Mouse (Mus musculus): ENCODE measurements around the gene Orm3. TPM values are rescaled to one million over a fixed set of nuclear protein-coding genes. Genes with fewer than 3 reads are reported as not detected.

The Orm3 gene
- polyA plus RNA-seq, 1 experiment from 2014 or later = not detected

GRCm38 (mm10) chr4:63399691-63400270 is 43.8 kb downstream of the Orm3 start:
- no peak for TF ChIP-seq CTCF (IDR thresholded peaks at IDR 0.05; ENCODE audit: low read depth)
- no peak overlapping the region for H3K4me2 ChIP-seq (ENCODE audit: low read length)
- DNase-seq (ENCODE audit: low spot score) (no peak), ATAC-seq (replicated peaks; ENCODE audit: low FRiP score, low read depth) (no peak)
- H3K4me1 ChIP-seq (replicated peaks; ENCODE audit: insufficient read depth, low read length) = peaks cover 32% of the 10 kb centered on the region
- H3K27me3 ChIP-seq (ENCODE audit: insufficient read depth, low read length) = no peaks in the 10 kb centered on the region
- peak overlapping the region; percentile 60 for H3K27ac ChIP-seq
- whole genome bisulfite sequencing = 54% methylated on average over 8 of the region's 8 CpGs
- H3K4me3 ChIP-seq (replicated peaks; ENCODE audit: low read depth, low read length) = no peak overlapping the region
- no peak overlapping the region for H3K9ac ChIP-seq (ENCODE audit: low read depth, low read length)
- H3K36me3 ChIP-seq (ENCODE audit: insufficient read depth, low read length) = 0 out of 2 replicates have a peak, but pooled peaks cover 9% of the 10 kb centered on the region
- H3K9me3 ChIP-seq (replicated peaks; ENCODE audit: low read length) = no peaks in the 10 kb centered on the region

GRCm38 (mm10) chr4:63400541-63401306 is 44.8 kb downstream of the Orm3 start:
- Histone ChIP-seq H3K36me3 (ENCODE audit: insufficient read depth, low read length) (0 out of 2 replicates have a peak, but pooled peaks cover 3% of the 10 kb centered on the region), H3K4me3 (replicated peaks; ENCODE audit: low read depth, low read length) (no peak overlapping the region), H3K4me1 (replicated peaks; ENCODE audit: insufficient read depth, low read length) (peaks cover 35% of the 10 kb centered on the region), H3K27me3 (ENCODE audit: insufficient read depth, low read length) (no peaks in the 10 kb centered on the region), H3K27ac (no peak overlapping the region), H3K9ac (ENCODE audit: low read depth, low read length) (no peak overlapping the region), H3K4me2 (ENCODE audit: low read length) (no peak overlapping the region), H3K9me3 (replicated peaks; ENCODE audit: low read length) (no peaks in the 10 kb centered on the region)
- ATAC-seq (replicated peaks; ENCODE audit: low FRiP score, low read depth) = no peak
- DNase-seq (ENCODE audit: low spot score) = no peak
- WGBS = 81% methylated on average over 18 of the region's 18 CpGs
- TF ChIP-seq CTCF (IDR thresholded peaks at IDR 0.05; ENCODE audit: low read depth) = no peak

GRCm38 (mm10) chr4:63401620-63402019 is 45.7 kb downstream of the Orm3 start:
- WGBS = 51% methylated on average over 6 of the region's 6 CpGs
- H3K9ac ChIP-seq (ENCODE audit: low read depth, low read length) = 0 out of 2 replicates have a peak overlapping the region, but pooled peaks have one; percentile 13
- no peak for TF ChIP-seq CTCF (IDR thresholded peaks at IDR 0.05; ENCODE audit: low read depth)
- no peak overlapping the region for H3K27ac ChIP-seq
- H3K4me2 ChIP-seq (ENCODE audit: low read length) = 0 out of 2 replicates have a peak overlapping the region, but pooled peaks have one; percentile 67
- no peaks in the 10 kb centered on the region for H3K9me3 ChIP-seq (replicated peaks; ENCODE audit: low read length)
- peaks cover 37% of the 10 kb centered on the region for H3K4me1 ChIP-seq (replicated peaks; ENCODE audit: insufficient read depth, low read length)
- DNase-seq (ENCODE audit: low spot score) (no peak), ATAC-seq (replicated peaks; ENCODE audit: low FRiP score, low read depth) (no peak)
- 0 out of 2 replicates have a peak, but pooled peaks cover 3% of the 10 kb centered on the region for H3K36me3 ChIP-seq (ENCODE audit: insufficient read depth, low read length)
- no peaks in the 10 kb centered on the region for H3K27me3 ChIP-seq (ENCODE audit: insufficient read depth, low read length)
- H3K4me3 ChIP-seq (replicated peaks; ENCODE audit: low read depth, low read length) = no peak overlapping the region

GRCm38 (mm10) chr4:63402056-63402455 is 46.1 kb downstream of the Orm3 start:
- TF ChIP-seq CTCF (IDR thresholded peaks at IDR 0.05; ENCODE audit: low read depth) = no peak
- Histone ChIP-seq H3K4me1 (replicated peaks; ENCODE audit: insufficient read depth, low read length) (peaks cover 37% of the 10 kb centered on the region), H3K27ac (0 out of 2 replicates have a peak overlapping the region, but pooled peaks have one; percentile 85), H3K9ac (ENCODE audit: low read depth, low read length) (peak overlapping the region; percentile 49; the same call in 1 of the 2 replicates), H3K27me3 (ENCODE audit: insufficient read depth, low read length) (no peaks in the 10 kb centered on the region), H3K9me3 (replicated peaks; ENCODE audit: low read length) (no peaks in the 10 kb centered on the region), H3K36me3 (ENCODE audit: insufficient read depth, low read length) (0 out of 2 replicates have a peak, but pooled peaks cover 3% of the 10 kb centered on the region), H3K4me3 (replicated peaks; ENCODE audit: low read depth, low read length) (peak overlapping the region; percentile 19), H3K4me2 (ENCODE audit: low read length) (peak overlapping the region; percentile 67)
- DNase-seq (ENCODE audit: low spot score) = no peak
- no peak for ATAC-seq (replicated peaks; ENCODE audit: low FRiP score, low read depth)
- WGBS = 67% methylated on average over 8 of the region's 10 CpGs

- H3K4me1 ChIP-seq (replicated peaks; ENCODE audit: insufficient read depth, low read length) = peaks cover 37% of the 10 kb centered on the region
- H3K4me3 ChIP-seq (replicated peaks; ENCODE audit: low read depth, low read length) = peak overlapping the region; percentile 19
- peak overlapping the region; percentile 85 for H3K27ac ChIP-seq
- WGBS = 29% methylated on average over 6 of the region's 6 CpGs
- peak overlapping the region; percentile 49 for H3K9ac ChIP-seq (ENCODE audit: low read depth, low read length)
- no peak for DNase-seq (ENCODE audit: low spot score)
- peak; percentile 18; the same call in 1 of the 2 replicates for ATAC-seq (replicated peaks; ENCODE audit: low FRiP score, low read depth)
- no peaks in the 10 kb centered on the region for H3K9me3 ChIP-seq (replicated peaks; ENCODE audit: low read length)
- H3K4me2 ChIP-seq (ENCODE audit: low read length) = peak overlapping the region; percentile 67
- 0 out of 2 replicates have a peak, but pooled peaks cover 2% of the 10 kb centered on the region for H3K36me3 ChIP-seq (ENCODE audit: insufficient read depth, low read length)
- no peaks in the 10 kb centered on the region for H3K27me3 ChIP-seq (ENCODE audit: insufficient read depth, low read length)
- TF ChIP-seq CTCF (IDR thresholded peaks at IDR 0.05; ENCODE audit: low read depth) = no peak
These were observed 46.6 kb downstream of the Orm3 start for GRCm38 (mm10) chr4:63402558-63402957.

All from kidney, postnatal 0 days (tissue).